Mouse (Mus musculus): ENCODE data around the gene Ralgapa2. TPM values are rescaled to one million over a fixed set of nuclear protein-coding genes. Genes with fewer than 3 reads are reported as not detected.

Ralgapa2 gene
- polyA plus RNA-seq, 1 experiment from 2014 or later: 8.6 TPM

- H3K4me1 ChIP-seq (replicated peaks): peaks cover 3% of the 10 kb centered on the region; the same call in 1 of the 2 replicates
- WGBS: 95% methylated on average over 5 of the region's 5 CpGs
- no peak for ATAC-seq (ENCODE audit: insufficient number of reproducible peaks, insufficient read depth, low FRiP score, low TSS enrichment, low read depth)
- no peaks in the 10 kb centered on the region for H3K27me3 ChIP-seq
- peaks cover 10% of the 10 kb centered on the region; the same call in 1 of the 2 replicates for H3K36me3 ChIP-seq
- no peak overlapping the region for H3K9ac ChIP-seq (replicated peaks)
- no peaks in the 10 kb centered on the region for H3K9me3 ChIP-seq
- H3K4me3 ChIP-seq (replicated peaks): no peak overlapping the region
- H3K27ac ChIP-seq: no peak overlapping the region
- H3K4me2 ChIP-seq: no peak overlapping the region
Measured at GRCm38 (mm10) chr2:146350230-146350629, 161.9 kb downstream of the Ralgapa2 start.

GRCm38 (mm10) chr2:146347942-146348341, 164.2 kb downstream of the Ralgapa2 start:
- H3K4me3 ChIP-seq (replicated peaks): no peak overlapping the region
- H3K4me2 ChIP-seq: no peak overlapping the region
- no peaks in the 10 kb centered on the region for H3K9me3 ChIP-seq
- H3K36me3 ChIP-seq: peaks cover 17% of the 10 kb centered on the region
- peaks cover 3% of the 10 kb centered on the region; the same call in 1 of the 2 replicates for H3K4me1 ChIP-seq (replicated peaks)
- 62% methylated on average over 2 of the region's 2 CpGs for WGBS
- no peak for ATAC-seq (ENCODE audit: insufficient number of reproducible peaks, insufficient read depth, low FRiP score, low TSS enrichment, low read depth)
- no peak overlapping the region for H3K9ac ChIP-seq (replicated peaks)
- H3K27ac ChIP-seq: no peak overlapping the region
- no peaks in the 10 kb centered on the region for H3K27me3 ChIP-seq

GRCm38 (mm10) chr2:146340090-146340489, 172.1 kb downstream of the Ralgapa2 start:
- Histone ChIP-seq H3K27ac (no peak overlapping the region), H3K9me3 (no peaks in the 10 kb centered on the region), H3K4me2 (no peak overlapping the region), H3K4me1 (replicated peaks) (no peaks in the 10 kb centered on the region), H3K36me3 (peaks cover 11% of the 10 kb centered on the region), H3K4me3 (replicated peaks) (no peak overlapping the region), H3K9ac (replicated peaks) (no peak overlapping the region), H3K27me3 (no peaks in the 10 kb centered on the region)
- no peak for ATAC-seq (ENCODE audit: insufficient number of reproducible peaks, insufficient read depth, low FRiP score, low TSS enrichment, low read depth)
- WGBS: 91% methylated on average over 4 of the region's 4 CpGs

GRCm38 (mm10) chr2:146337540-146337939, 174.6 kb downstream of the Ralgapa2 start:
- 82% methylated on average over 1 of the region's 1 CpGs for WGBS
- no peak overlapping the region for H3K27ac ChIP-seq
- H3K36me3 ChIP-seq: peaks cover 4% of the 10 kb centered on the region
- ATAC-seq (ENCODE audit: insufficient number of reproducible peaks, insufficient read depth, low FRiP score, low TSS enrichment, low read depth): no peak
- no peaks in the 10 kb centered on the region for H3K4me1 ChIP-seq (replicated peaks)
- no peaks in the 10 kb centered on the region for H3K27me3 ChIP-seq
- H3K9ac ChIP-seq (replicated peaks): no peak overlapping the region
- H3K9me3 ChIP-seq: no peaks in the 10 kb centered on the region
- no peak overlapping the region for H3K4me3 ChIP-seq (replicated peaks)
- H3K4me2 ChIP-seq: no peak overlapping the region

- H3K9me3 ChIP-seq: no peaks in the 10 kb centered on the region
- H3K36me3 ChIP-seq: no peaks in the 10 kb centered on the region
- no peak overlapping the region for H3K4me3 ChIP-seq (replicated peaks)
- no peak overlapping the region for H3K9ac ChIP-seq (replicated peaks)
- no peaks in the 10 kb centered on the region for H3K27me3 ChIP-seq
- H3K4me1 ChIP-seq (replicated peaks): peaks cover 16% of the 10 kb centered on the region
- no peak overlapping the region for H3K27ac ChIP-seq
- no peak overlapping the region for H3K4me2 ChIP-seq
- 76% methylated on average over 5 of the region's 5 CpGs for WGBS
- ATAC-seq (ENCODE audit: insufficient number of reproducible peaks, insufficient read depth, low FRiP score, low TSS enrichment, low read depth): no peak
Measured at GRCm38 (mm10) chr2:146331894-146332476, 180.2 kb downstream of the Ralgapa2 start.

GRCm38 (mm10) chr2:146330772-146331281, 181.3 kb downstream of the Ralgapa2 start:
- no peaks in the 10 kb centered on the region for H3K27me3 ChIP-seq
- no peak overlapping the region; the same call in 1 of the 2 replicates for H3K9ac ChIP-seq (replicated peaks)
- H3K27ac ChIP-seq: no peak overlapping the region
- H3K4me3 ChIP-seq (replicated peaks): no peak overlapping the region
- no peak overlapping the region for H3K4me2 ChIP-seq
- H3K9me3 ChIP-seq: no peaks in the 10 kb centered on the region
- ATAC-seq (ENCODE audit: insufficient number of reproducible peaks, insufficient read depth, low FRiP score, low TSS enrichment, low read depth): no peak
- no peaks in the 10 kb centered on the region for H3K36me3 ChIP-seq
- peaks cover 16% of the 10 kb centered on the region for H3K4me1 ChIP-seq (replicated peaks)
- 18% methylated on average over 8 of the region's 8 CpGs for WGBS

GRCm38 (mm10) chr2:146330101-146330500, 182.0 kb downstream of the Ralgapa2 start:
- ATAC-seq (ENCODE audit: insufficient number of reproducible peaks, insufficient read depth, low FRiP score, low TSS enrichment, low read depth): no peak
- Histone ChIP-seq H3K4me3 (replicated peaks) (no peak overlapping the region), H3K36me3 (no peaks in the 10 kb centered on the region), H3K9ac (replicated peaks) (no peak overlapping the region), H3K9me3 (no peaks in the 10 kb centered on the region), H3K27me3 (no peaks in the 10 kb centered on the region), H3K4me2 (no peak overlapping the region), H3K4me1 (replicated peaks) (peaks cover 16% of the 10 kb centered on the region), H3K27ac (no peak overlapping the region)
- WGBS: 85% methylated on average over 1 of the region's 1 CpGs

- no peak for ATAC-seq (ENCODE audit: insufficient number of reproducible peaks, insufficient read depth, low FRiP score, low TSS enrichment, low read depth)
- WGBS: 97% methylated on average over 1 of the region's 1 CpGs
- H3K27ac ChIP-seq: no peak overlapping the region
- no peaks in the 10 kb centered on the region for H3K36me3 ChIP-seq
- H3K9ac ChIP-seq (replicated peaks): no peak overlapping the region
- H3K4me2 ChIP-seq: no peak overlapping the region
- no peak overlapping the region for H3K4me3 ChIP-seq (replicated peaks)
- H3K9me3 ChIP-seq: no peaks in the 10 kb centered on the region
- peaks cover 11% of the 10 kb centered on the region for H3K4me1 ChIP-seq (replicated peaks)
- no peaks in the 10 kb centered on the region for H3K27me3 ChIP-seq
Measured at GRCm38 (mm10) chr2:146326654-146327053, 185.5 kb downstream of the Ralgapa2 start.

GRCm38 (mm10) chr2:146324907-146325715, 187.0 kb downstream of the Ralgapa2 start:
- H3K27ac ChIP-seq: no peak overlapping the region
- no peak overlapping the region for H3K9ac ChIP-seq (replicated peaks)
- no peaks in the 10 kb centered on the region; the same call in 1 of the 2 replicates for H3K4me1 ChIP-seq (replicated peaks)
- 58% methylated on average over 15 of the region's 15 CpGs for WGBS
- no peaks in the 10 kb centered on the region for H3K9me3 ChIP-seq
- H3K27me3 ChIP-seq: no peaks in the 10 kb centered on the region
- no peak for ATAC-seq (ENCODE audit: insufficient number of reproducible peaks, insufficient read depth, low FRiP score, low TSS enrichment, low read depth)
- H3K36me3 ChIP-seq: no peaks in the 10 kb centered on the region
- H3K4me3 ChIP-seq (replicated peaks): no peak overlapping the region
- no peak overlapping the region for H3K4me2 ChIP-seq

GRCm38 (mm10) chr2:146324140-146324906, 187.8 kb downstream of the Ralgapa2 start:
- Histone ChIP-seq H3K27ac (no peak overlapping the region), H3K4me3 (replicated peaks) (no peak overlapping the region), H3K4me1 (replicated peaks) (no peaks in the 10 kb centered on the region; the same call in 1 of the 2 replicates), H3K4me2 (no peak overlapping the region), H3K36me3 (no peaks in the 10 kb centered on the region), H3K9me3 (no peaks in the 10 kb centered on the region), H3K9ac (replicated peaks) (no peak overlapping the region), H3K27me3 (no peaks in the 10 kb centered on the region)
- no peak for ATAC-seq (ENCODE audit: insufficient number of reproducible peaks, insufficient read depth, low FRiP score, low TSS enrichment, low read depth)
- WGBS: 86% methylated on average over 3 of the region's 3 CpGs

GRCm38 (mm10) chr2:146323528-146323927, 188.6 kb downstream of the Ralgapa2 start:
- no peaks in the 10 kb centered on the region for H3K27me3 ChIP-seq
- H3K9me3 ChIP-seq: no peaks in the 10 kb centered on the region
- H3K27ac ChIP-seq: no peak overlapping the region
- H3K4me1 ChIP-seq (replicated peaks): no peaks in the 10 kb centered on the region; the same call in 1 of the 2 replicates
- WGBS: 78% methylated on average over 4 of the region's 4 CpGs
- H3K4me2 ChIP-seq: no peak overlapping the region
- no peak overlapping the region for H3K9ac ChIP-seq (replicated peaks)
- H3K36me3 ChIP-seq: no peaks in the 10 kb centered on the region
- H3K4me3 ChIP-seq (replicated peaks): no peak overlapping the region
- no peak for ATAC-seq (ENCODE audit: insufficient number of reproducible peaks, insufficient read depth, low FRiP score, low TSS enrichment, low read depth)

Measured in limb, embryonic 12.5 days (tissue).